Mouse (Mus musculus) thymus, adult 2 months (tissue): ENCODE measurements around the gene Mast1.

Experiments used
- CTCF ChIP-seq: fragments of 200-500 bp; IDR thresholded peaks from 2 replicates; pipeline ENCODE4 v1.5.1; 2012; ENCODE audit warnings: mild to moderate bottlenecking, control low read depth, low read length, moderate library complexity, borderline replicate concordance; ENCODE audit not compliant: control insufficient read depth, poor library complexity, insufficient read depth; ENCODE audit errors: extremely low read depth
- POLR2A ChIP-seq: fragments of 200-500 bp; IDR thresholded peaks from 2 replicates; pipeline ENCODE4 v1.6.1; 2012; ENCODE audit warnings: mild to moderate bottlenecking, low read length, control low read depth, moderate library complexity; ENCODE audit not compliant: control insufficient read depth, poor library complexity, insufficient read depth; ENCODE audit errors: extremely low read depth

- TF ChIP-seq CTCF = no peak
- 0 out of 2 replicates have a peak, but pooled peaks have one; percentile 14 for TF ChIP-seq POLR2A
Measured at GRCm38 (mm10) chr8:84872309-84872965, 64.7 kb downstream of the Mast1 start.
